Mouse (Mus musculus) stomach, postnatal 0 days (tissue): Measurements from ENCODE around the gene Ptbp3.

ENCODE experiments used
- CTCF ChIP-seq: IDR thresholded peaks from 2 replicates; pipeline ENCODE4 v1.5.1; 2016; ENCODE audit warnings: antibody characterized with exemption, low read depth, mild to moderate bottlenecking, moderate library complexity
- EP300 ChIP-seq: optimal IDR thresholded peaks from 2 replicates; pipeline ENCODE3; 2016; ENCODE audit warnings: antibody characterized with exemption

DNA sequence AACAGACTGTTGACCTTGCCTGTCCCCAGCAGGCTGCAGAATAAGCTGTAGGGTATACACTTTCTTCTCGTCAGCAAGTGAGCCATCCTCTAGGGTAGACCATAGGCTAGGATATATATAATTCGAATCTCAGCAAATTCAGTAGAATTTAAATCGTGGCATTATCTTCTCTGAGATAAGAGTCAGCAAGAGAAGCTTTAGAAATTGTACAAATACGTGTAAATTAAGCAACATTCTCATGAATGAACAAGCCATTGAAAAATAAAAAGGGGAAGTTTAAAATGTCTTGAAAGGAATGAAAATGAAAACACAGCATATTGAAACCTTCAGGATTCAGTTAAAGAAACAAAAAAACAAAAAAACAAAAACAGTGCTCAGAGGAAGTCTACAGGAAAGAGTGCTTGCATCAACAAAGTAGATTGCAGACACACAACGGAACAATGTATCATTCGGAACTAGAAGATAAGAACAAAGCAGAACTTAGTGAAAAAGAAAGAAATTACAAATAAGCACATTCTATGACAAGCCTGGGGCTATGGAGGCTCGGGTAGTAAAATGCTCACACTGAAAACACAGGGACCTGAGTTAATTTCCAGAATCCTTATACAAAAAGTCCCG is 16.5 kb upstream of the Ptbp3 start:
- TF ChIP-seq CTCF (no peak), EP300 (no peak)
